Mouse (Mus musculus) liver, embryonic 11.5 days (tissue): ENCODE results near the gene Oas1h. TPM values are rescaled to one million over a fixed set of nuclear protein-coding genes. Genes with fewer than 3 reads are reported as not detected.
"Not testable (repeated sequence)": the region's sequence is repeated elsewhere in the genome, so short reads cannot be mapped to it uniquely, and the experiment has no call there.

Experiments
- ATAC-seq: fragments of 200-750 bp; cut with Nextera tagmentation; replicated peaks from 2 replicates; pipeline ENCODE4 v1.8.0; 2017; ENCODE audit warnings: moderate number of reproducible peaks, mild to moderate bottlenecking, moderate TSS enrichment, moderate library complexity; ENCODE audit not compliant: low FRiP score
- DNase-seq: peaks from one replicate; pipeline ENCODE4 v3.0.0-alpha.2; 2017; ENCODE audit warnings: low spot score
- H3K27ac ChIP-seq: fragments of 300-500 bp; sonication (generic); 2 replicates; pipeline ENCODE4 v1.5.1; 2014; ENCODE audit warnings: mild to moderate bottlenecking, low read depth, low read length, control low read depth
- H3K27me3 ChIP-seq: fragments of 300-500 bp; sonication (generic); replicated peaks from 2 replicates; pipeline ENCODE4 v1.6.1; 2014; ENCODE audit warnings: low read length, mixed read lengths; ENCODE audit not compliant: control insufficient read depth, insufficient read depth
- H3K36me3 ChIP-seq: fragments of 300-500 bp; sonication (generic); 2 replicates; pipeline ENCODE4 v1.6.1; 2014; ENCODE audit warnings: mild to moderate bottlenecking, low read length, moderate library complexity, mixed read lengths; ENCODE audit not compliant: control insufficient read depth, insufficient read depth
- H3K4me1 ChIP-seq: fragments of 300-500 bp; sonication (generic); replicated peaks from 2 replicates; pipeline ENCODE4 v1.6.1; 2014; ENCODE audit warnings: low read length, mixed read lengths; ENCODE audit not compliant: control insufficient read depth, insufficient read depth
- H3K4me2 ChIP-seq: fragments of 300-500 bp; sonication (generic); 2 replicates; pipeline ENCODE4 v1.6.1; 2014; ENCODE audit warnings: mild to moderate bottlenecking, control low read depth, moderate library complexity
- H3K4me3 ChIP-seq: fragments of 300-500 bp; sonication (generic); 2 replicates; pipeline ENCODE4 v1.5.1; 2014; ENCODE audit warnings: low read depth, low read length, control low read depth
- H3K9ac ChIP-seq: fragments of 300-500 bp; sonication (generic); 2 replicates; pipeline ENCODE4 v1.6.1; 2014; ENCODE audit warnings: low read depth, low read length, control low read depth
- H3K9me3 ChIP-seq: fragments of 300-500 bp; sonication (generic); 2 replicates; pipeline ENCODE4 v1.6.1; 2016; ENCODE audit warnings: low read length, inconsistent platforms, mixed read lengths; ENCODE audit not compliant: control insufficient read depth
- WGBS: fragments of 180-500 bp; shearing (Covaris S2); extraction: QIAGEN DNeasy Blood & Tissue Kit; methylation state at CpG from one replicate; pipeline ENCODE4 v1.1.7; 2014; 5-methylcytosine and 5-hydroxymethylcytosine counted together
- polyA plus RNA-seq: library from polyadenylated mRNA; unstranded; fragments of >200 nt; fragmentation: Nextera tagmentation; extraction: Ambion mirVana; gene quantifications from 2 replicates; pipeline ENCODE4 v1.2.1, GENCODE M21; 2014

The Oas1h gene
- polyA plus RNA-seq, 1 experiment from 2014 or later, result not detected

DNA sequence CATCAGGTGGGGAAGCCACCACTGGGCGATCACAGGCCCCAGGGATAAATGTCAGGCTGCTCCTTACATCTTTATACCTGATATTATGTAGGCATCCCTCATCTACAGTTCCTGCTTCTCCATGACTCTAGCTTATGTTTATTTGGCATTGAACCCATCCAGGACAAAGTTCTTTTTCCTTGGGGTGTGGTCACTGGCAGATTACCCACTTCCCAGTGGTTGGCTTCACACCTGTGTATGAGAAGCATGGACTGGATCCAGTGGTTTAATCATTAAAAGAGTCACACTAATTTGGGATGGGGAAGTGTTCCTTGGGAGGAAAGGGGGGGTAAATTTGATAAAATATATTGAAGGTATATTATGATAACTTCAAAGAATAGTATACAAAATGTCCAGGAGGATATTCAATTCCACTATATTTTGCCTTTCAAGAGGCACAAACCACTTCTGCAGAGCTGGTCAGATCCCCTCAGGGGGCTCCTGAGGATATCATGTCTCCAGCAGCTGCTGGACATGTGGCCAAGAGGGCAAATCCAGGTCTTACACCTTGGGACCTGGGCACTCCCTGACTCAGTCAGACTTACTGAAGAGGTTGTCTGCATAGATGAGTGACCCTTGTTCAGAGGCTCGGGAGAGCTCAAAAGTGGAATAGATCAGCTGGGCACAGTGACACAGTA is 30.5 kb downstream of the Oas1h start:
- not testable (repeated sequence) for H3K4me1 ChIP-seq, H3K27ac ChIP-seq, ATAC-seq, H3K9me3 ChIP-seq, H3K36me3 ChIP-seq, H3K27me3 ChIP-seq, H3K4me2 ChIP-seq, H3K9ac ChIP-seq, H3K4me3 ChIP-seq, DNase-seq
- WGBS, result 78% methylated on average over 2 of the region's 2 CpGs

DNA sequence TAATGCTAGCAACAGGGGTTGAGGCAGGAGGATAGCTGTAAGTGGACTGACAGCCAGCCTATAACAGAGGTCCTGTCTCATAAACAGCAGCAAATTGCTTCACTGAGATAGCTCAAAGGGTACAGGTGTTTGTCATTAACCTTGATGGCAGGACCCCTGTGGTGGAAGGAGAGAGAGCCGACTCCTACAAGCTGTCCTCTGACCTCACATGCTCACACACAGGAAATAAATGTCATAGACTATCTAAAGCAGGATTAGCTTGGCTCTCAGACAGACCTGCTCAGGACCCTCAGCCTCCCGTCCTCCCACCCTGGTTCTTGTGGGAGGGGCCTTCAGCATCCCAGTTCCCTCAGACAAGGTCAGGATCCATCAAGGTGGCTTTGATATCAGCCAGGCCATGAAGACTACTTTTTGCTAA is 31.0 kb downstream of the Oas1h start:
- Histone ChIP-seq H3K9me3 (no peaks in the 10 kb centered on the region), H3K9ac (no peak overlapping the region), H3K4me3 (no peak overlapping the region), H3K27ac (no peak overlapping the region), H3K4me1 (no peaks in the 10 kb centered on the region), H3K27me3 (0 out of 2 replicates have a peak, but pooled peaks cover 3% of the 10 kb centered on the region), H3K36me3 (no peaks in the 10 kb centered on the region), H3K4me2 (no peak overlapping the region)
- no peak for ATAC-seq
- WGBS, result 49% methylated on average over 2 of the region's 2 CpGs
- DNase-seq, result no peak

GRCm38 (mm10) chr5:120893866-120894265 is 32.6 kb downstream of the Oas1h start:
- WGBS, result 84% methylated on average over 4 of the region's 4 CpGs
- H3K9ac ChIP-seq, H3K27me3 ChIP-seq, H3K4me3 ChIP-seq, H3K4me1 ChIP-seq, DNase-seq, H3K9me3 ChIP-seq, H3K36me3 ChIP-seq, H3K4me2 ChIP-seq, H3K27ac ChIP-seq, ATAC-seq: not testable (repeated sequence)

DNA sequence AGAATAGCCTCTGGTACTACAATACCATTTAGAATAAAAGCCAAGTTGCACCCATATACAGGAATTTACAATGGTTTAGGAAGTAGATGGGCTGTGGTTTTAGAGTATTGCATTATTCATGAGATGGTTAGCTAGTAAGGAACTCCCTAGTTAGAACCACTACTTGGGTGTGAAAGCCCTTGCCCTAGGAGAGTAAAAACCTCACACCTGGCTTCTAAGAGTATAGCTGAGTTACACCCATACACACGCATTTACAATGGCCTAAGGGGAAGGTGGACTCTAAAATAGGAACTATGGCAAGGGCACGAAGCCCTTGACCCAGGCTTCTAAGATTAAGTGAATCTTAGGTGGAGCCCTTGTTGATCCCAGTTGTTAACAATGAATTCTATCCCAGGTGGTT is 33.5 kb downstream of the Oas1h start:
- ATAC-seq, H3K9me3 ChIP-seq, H3K27ac ChIP-seq, H3K4me2 ChIP-seq, H3K36me3 ChIP-seq, H3K9ac ChIP-seq, H3K4me1 ChIP-seq, H3K27me3 ChIP-seq, DNase-seq, H3K4me3 ChIP-seq: not testable (repeated sequence)
- 70% methylated on average over 2 of the region's 2 CpGs for WGBS

- ATAC-seq (no peak), DNase-seq (no peak)
- 79% methylated on average over 11 of the region's 11 CpGs for WGBS
- H3K4me1 ChIP-seq, result no peaks in the 10 kb centered on the region
- H3K9ac ChIP-seq, result no peak overlapping the region
- H3K27ac ChIP-seq, result no peak overlapping the region
- no peak overlapping the region for H3K4me2 ChIP-seq
- H3K9me3 ChIP-seq, result no peaks in the 10 kb centered on the region
- no peaks in the 10 kb centered on the region for H3K36me3 ChIP-seq
- H3K27me3 ChIP-seq, result no peaks in the 10 kb centered on the region
- no peak overlapping the region for H3K4me3 ChIP-seq
Observed at GRCm38 (mm10) chr5:120895231-120895900, 34.1 kb downstream of the Oas1h start.

DNA sequence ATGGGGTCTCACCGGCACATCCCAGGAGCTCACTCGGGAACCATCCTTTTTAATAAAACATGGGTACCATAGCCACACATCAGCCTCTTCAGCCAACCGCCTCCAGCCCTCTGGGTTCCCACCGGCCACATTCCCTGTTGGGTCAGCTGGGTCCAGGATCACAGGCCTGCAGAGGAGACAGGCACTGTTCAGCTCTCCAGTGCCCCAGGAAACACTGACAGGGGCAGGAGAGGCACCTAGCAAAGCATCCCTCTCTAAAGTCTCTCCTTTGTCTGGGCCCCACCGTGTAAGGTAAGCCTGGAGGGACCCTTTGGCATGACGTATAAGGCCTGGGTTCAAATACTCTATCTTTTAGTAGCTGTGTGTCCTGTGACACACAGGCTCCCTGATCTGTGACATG is 37.1 kb downstream of the Oas1h start:
- ATAC-seq (no peak), DNase-seq (no peak)
- H3K9me3 ChIP-seq, result no peaks in the 10 kb centered on the region
- H3K36me3 ChIP-seq, result no peaks in the 10 kb centered on the region
- no peak overlapping the region for H3K4me2 ChIP-seq
- H3K9ac ChIP-seq, result no peak overlapping the region
- H3K4me3 ChIP-seq, result no peak overlapping the region
- H3K27me3 ChIP-seq, result no peaks in the 10 kb centered on the region
- no peaks in the 10 kb centered on the region for H3K4me1 ChIP-seq
- 81% methylated on average over 6 of the region's 6 CpGs for WGBS
- no peak overlapping the region for H3K27ac ChIP-seq

- Histone ChIP-seq H3K36me3 (no peaks in the 10 kb centered on the region), H3K27ac (no peak overlapping the region), H3K9me3 (no peaks in the 10 kb centered on the region), H3K27me3 (no peaks in the 10 kb centered on the region), H3K4me2 (no peak overlapping the region), H3K4me1 (no peaks in the 10 kb centered on the region), H3K9ac (no peak overlapping the region), H3K4me3 (no peak overlapping the region)
- ATAC-seq, result no peak
- no peak for DNase-seq
Observed at GRCm38 (mm10) chr5:120898726-120899125, 37.5 kb downstream of the Oas1h start.

DNA sequence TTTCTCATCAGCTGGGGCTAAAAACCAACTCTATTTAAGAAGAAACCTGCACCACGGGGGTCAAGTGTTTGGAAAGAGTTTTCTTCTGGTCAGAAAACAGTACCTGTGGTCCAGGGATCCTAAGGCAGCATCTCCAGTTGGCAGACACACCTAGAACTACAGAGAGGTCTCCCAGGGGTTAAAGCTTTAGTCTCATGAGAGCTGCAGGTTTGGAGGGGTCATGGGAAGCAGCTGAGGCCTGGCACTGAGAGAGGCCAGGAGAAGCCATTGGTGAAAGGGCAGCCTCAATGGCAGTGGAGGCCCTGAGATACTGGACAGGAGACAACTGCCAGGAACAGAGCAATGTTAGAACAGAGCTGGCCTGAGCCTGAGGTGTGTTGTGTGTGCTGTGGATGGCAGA is 39.4 kb downstream of the Oas1h start:
- no peaks in the 10 kb centered on the region for H3K27me3 ChIP-seq
- no peak overlapping the region for H3K4me3 ChIP-seq
- H3K4me1 ChIP-seq, result no peaks in the 10 kb centered on the region
- H3K36me3 ChIP-seq, result no peaks in the 10 kb centered on the region
- no peak overlapping the region for H3K4me2 ChIP-seq
- WGBS, result 41% methylated on average over 1 of the region's 1 CpGs
- H3K9me3 ChIP-seq, result no peaks in the 10 kb centered on the region
- no peak overlapping the region for H3K27ac ChIP-seq
- H3K9ac ChIP-seq, result no peak overlapping the region
- ATAC-seq, result no peak
- no peak for DNase-seq

- H3K36me3 ChIP-seq, result no peaks in the 10 kb centered on the region
- DNase-seq, result no peak
- no peak for ATAC-seq
- no peaks in the 10 kb centered on the region for H3K27me3 ChIP-seq
- WGBS, result 82% methylated on average over 5 of the region's 5 CpGs
- H3K4me2 ChIP-seq, result no peak overlapping the region
- H3K4me3 ChIP-seq, result no peak overlapping the region
- no peaks in the 10 kb centered on the region for H3K9me3 ChIP-seq
- no peaks in the 10 kb centered on the region for H3K4me1 ChIP-seq
- no peak overlapping the region for H3K9ac ChIP-seq
- H3K27ac ChIP-seq, result no peak overlapping the region
Observed at GRCm38 (mm10) chr5:120902056-120902455, 40.8 kb downstream of the Oas1h start.
